Mouse (Mus musculus): Measurements from ENCODE around the gene Shisa5. TPM values are rescaled to one million over a fixed set of nuclear protein-coding genes. Genes with fewer than 3 reads are reported as not detected.

Shisa5 gene
- total RNA-seq, 2 experiments from 2014 or later, result 113 to 115 TPM

- peak in 1 of 2 experiments; percentile 0 for DNase-seq (ENCODE audit: low spot score in 2 of 2)
Measured at GRCm38 (mm10) chr9:109052490-109053260, 14.3 kb downstream of the Shisa5 start.

GRCm38 (mm10) chr9:109053366-109053765, 15.0 kb downstream of the Shisa5 start:
- no peak for DNase-seq (ENCODE audit: low spot score in 2 of 2)

DNA sequence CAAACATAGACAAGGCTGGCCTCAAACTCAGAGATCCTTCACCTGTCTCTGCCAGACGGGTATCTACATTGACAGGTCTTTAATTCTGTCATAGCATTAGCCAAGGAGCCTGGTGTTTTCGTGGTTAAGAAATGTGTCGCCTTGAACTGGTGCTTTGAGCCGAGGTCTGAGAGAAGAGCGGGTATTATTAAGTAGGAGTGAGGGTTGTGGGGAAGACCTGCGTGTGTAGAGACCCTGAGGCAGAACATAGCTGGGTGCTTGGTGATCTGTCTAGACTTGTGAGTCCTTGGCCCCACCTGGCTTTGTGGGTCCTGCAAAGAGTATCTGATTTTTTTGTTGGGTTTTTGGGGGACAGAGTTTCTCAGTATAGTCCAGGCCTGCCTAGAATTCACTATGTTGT, 15.5 kb downstream of the Shisa5 start:
- peak in 1 of 2 experiments; percentile 0 for DNase-seq (ENCODE audit: low spot score in 2 of 2)

GRCm38 (mm10) chr9:109054712-109055111, 16.3 kb downstream of the Shisa5 start:
- DNase-seq (ENCODE audit: low spot score in 2 of 2), result peak; percentile 3 to 49

- DNase-seq (ENCODE audit: low spot score in 2 of 2), result no peak
Measured at GRCm38 (mm10) chr9:109055271-109056030, 17.1 kb downstream of the Shisa5 start.

GRCm38 (mm10) chr9:109056081-109056690, 17.8 kb downstream of the Shisa5 start:
- no peak for DNase-seq (ENCODE audit: low spot score in 2 of 2)

DNA sequence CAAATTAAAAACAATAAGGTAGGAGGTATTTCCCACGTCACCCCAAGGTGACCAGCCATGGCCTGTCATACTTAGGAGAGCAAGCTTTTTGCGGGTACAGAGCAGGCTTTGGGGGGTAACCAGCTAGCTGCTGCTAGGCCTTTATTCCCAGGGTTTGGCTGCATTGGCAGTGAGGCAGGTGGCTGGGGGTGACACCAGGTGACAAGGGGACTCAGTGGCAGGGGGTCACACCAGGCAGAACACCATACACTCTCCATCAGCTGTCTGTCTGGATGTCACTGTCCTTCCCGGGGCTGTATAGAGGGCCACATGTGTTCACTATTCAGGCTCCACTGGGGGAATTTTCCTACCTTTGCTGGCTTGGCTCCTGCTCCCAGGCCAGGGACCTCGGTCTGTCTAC, 18.6 kb downstream of the Shisa5 start:
- no peak for DNase-seq (ENCODE audit: low spot score in 2 of 2)

- no peak for DNase-seq (ENCODE audit: low spot score in 2 of 2)
Measured at GRCm38 (mm10) chr9:109057543-109057942, 19.2 kb downstream of the Shisa5 start.

- no peak for DNase-seq (ENCODE audit: low spot score in 2 of 2)
Measured at GRCm38 (mm10) chr9:109058006-109058765, 19.8 kb downstream of the Shisa5 start.

DNA sequence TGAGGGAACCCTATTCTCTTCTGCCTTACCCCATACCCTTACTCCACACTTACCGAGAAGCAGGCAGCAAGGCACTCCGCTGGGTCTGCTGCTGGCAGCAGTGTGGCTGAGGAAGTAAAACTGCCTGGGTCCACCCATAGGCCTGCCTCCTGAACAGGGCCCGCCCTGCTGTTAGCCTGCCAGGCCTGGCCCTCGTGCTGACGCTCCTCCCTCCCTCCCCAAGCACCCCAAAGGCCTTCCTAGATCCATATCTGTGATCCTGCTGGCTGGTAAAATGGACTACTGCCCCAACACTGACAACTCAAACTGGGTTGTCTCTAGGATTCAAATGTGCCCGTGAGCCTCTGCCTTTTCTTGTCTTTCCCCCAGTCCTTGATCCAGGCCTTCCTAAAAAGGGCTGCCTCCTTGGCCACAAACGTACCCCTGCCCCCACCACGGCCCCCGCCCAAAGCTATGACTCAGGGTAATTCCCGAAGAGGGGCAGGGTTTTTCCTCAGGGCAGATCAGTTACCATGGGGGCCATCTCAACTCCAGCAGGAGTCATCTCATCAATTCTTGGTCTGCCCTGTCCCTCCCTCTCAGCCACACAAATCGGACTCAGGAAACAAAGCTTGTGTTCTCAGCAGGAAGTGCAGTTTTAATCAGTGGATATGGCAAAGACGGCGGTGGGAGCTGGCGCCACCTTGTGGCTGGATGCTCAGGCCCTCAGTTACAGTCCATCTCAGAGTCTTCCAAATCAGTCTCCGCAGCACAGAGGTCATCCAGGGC, 21.0 kb downstream of the Shisa5 start, which contains the start of gene Trex1:
Gene Trex1, minus strand, starts transcription at position 599 of the 768 bp plus-strand sequence.
- peak; percentile 53 to 76 for DNase-seq (ENCODE audit: low spot score in 2 of 2)

- DNase-seq (ENCODE audit: low spot score in 2 of 2), result peak in 1 of 2 experiments; percentile 3
Measured at GRCm38 (mm10) chr9:109060184-109060897, 22.0 kb downstream of the Shisa5 start.

- no peak for DNase-seq (ENCODE audit: low spot score in 2 of 2)
Measured at GRCm38 (mm10) chr9:109060898-109061295, 22.5 kb downstream of the Shisa5 start.

GRCm38 (mm10) chr9:109068095-109068735, 29.9 kb downstream of the Shisa5 start:
- DNase-seq (ENCODE audit: low spot score in 2 of 2), result no peak

- DNase-seq (ENCODE audit: low spot score in 2 of 2), result peak; percentile 78 to 86
Measured at GRCm38 (mm10) chr9:109073661-109074573, 35.6 kb downstream of the Shisa5 start, which contains the start of gene Atrip. TSS of gene Atrip (minus strand) at chr9:109074124.

DNA sequence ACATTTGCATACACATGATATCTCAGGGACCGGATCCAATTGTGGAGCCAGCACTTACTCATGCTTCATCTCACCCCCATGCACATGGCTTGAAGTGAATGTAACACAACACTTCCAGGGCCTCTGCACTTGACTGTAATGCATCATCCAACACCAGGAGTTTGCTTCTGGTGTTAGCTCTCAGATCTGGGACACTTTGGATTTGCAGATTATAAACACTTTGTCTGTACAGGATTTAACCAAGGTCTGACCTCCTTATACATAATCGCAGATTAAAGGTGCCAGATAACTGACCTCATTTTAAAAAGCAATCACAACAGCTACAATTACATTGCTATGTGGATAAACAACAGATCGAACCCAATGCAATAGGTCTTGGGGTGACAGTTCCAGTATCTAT, 42.2 kb downstream of the Shisa5 start:
- DNase-seq (ENCODE audit: low spot score in 2 of 2), result no peak

GRCm38 (mm10) chr9:109081749-109082123, 43.4 kb downstream of the Shisa5 start:
- DNase-seq (ENCODE audit: low spot score in 2 of 2), result no peak

DNA sequence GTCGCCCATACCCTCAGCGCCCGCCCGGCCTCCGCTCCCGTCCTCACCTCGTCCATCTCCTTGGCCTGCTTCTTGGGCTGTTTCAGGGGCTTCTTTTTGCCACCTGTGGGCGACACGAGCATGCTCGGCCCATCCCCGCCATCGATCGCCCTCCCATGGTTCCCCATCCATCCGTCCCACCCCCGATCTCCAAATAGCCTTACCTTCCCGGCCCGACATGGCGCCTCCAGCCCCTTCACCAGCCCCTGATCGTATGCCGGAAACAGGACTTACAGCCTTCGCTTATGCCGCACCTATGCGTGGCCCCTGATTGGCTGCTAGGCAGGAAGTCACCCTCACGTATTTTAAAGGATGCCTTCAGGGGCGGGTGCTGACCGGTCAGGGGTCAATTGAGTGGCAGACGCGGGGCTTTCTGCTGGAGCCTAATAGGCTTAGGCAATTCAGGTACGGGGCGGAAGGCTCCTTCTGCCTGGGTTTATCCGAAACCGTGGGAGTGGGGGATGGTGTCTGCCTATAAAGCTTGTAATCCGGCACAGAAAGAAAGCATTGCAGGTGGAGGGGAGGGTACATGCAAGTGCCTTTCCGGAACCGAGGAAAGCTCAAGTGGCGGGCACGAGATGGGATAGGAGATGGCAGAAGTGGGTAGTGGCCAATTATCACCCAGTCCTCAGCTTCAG, 43.9 kb downstream of the Shisa5 start, which contains the start of the genes Ccdc51 and Tma7:
Gene Ccdc51, plus strand, starts transcription at position 370 of the 677 bp plus-strand sequence.
Gene Tma7, minus strand, starts transcription at position 464 of the 677 bp plus-strand sequence.
- DNase-seq (ENCODE audit: low spot score in 2 of 2), result peak in 1 of 2 experiments; percentile 77
